Mouse (Mus musculus) cerebellum, adult 2 months (tissue): ENCODE data around the gene Hrh2.

Experiments
- CTCF ChIP-seq: fragments of 200-500 bp; IDR thresholded peaks from 2 replicates; pipeline ENCODE4 v1.5.1; 2011; ENCODE audit warnings: low read depth, mild to moderate bottlenecking, control low read depth, low read length, moderate library complexity, borderline replicate concordance; ENCODE audit not compliant: insufficient read depth
- POLR2A ChIP-seq: fragments of 200-500 bp; IDR thresholded peaks from 2 replicates; pipeline ENCODE4 v1.6.1; 2011; ENCODE audit warnings: low read length, control low read depth, borderline replicate concordance; ENCODE audit not compliant: insufficient read depth

GRCm38 (mm10) chr13:54269087-54269486 is 77.2 kb downstream of the Hrh2 start:
- TF ChIP-seq POLR2A (no peak), CTCF (no peak)
